Mouse (Mus musculus) stomach, embryonic 15.5 days (tissue): ENCODE results near the gene Oxa1l. TPM values are rescaled to one million over a fixed set of nuclear protein-coding genes. Genes with fewer than 3 reads are reported as not detected.

Experiments used
- ATAC-seq: fragments of 200-750 bp; cut with Nextera tagmentation; 2 replicates; pipeline ENCODE4 v1.8.0; 2017; ENCODE audit warnings: low read depth, moderate number of reproducible peaks, moderate TSS enrichment; ENCODE audit not compliant: insufficient read depth, low FRiP score
- H3K27ac ChIP-seq: fragments of 300-500 bp; sonication (generic); 2 replicates; pipeline ENCODE4 v1.5.1; 2015; ENCODE audit warnings: mild to moderate bottlenecking, inconsistent platforms
- H3K27me3 ChIP-seq: fragments of 300-500 bp; sonication (generic); replicated peaks from 2 replicates; pipeline ENCODE4 v1.6.1; 2015; ENCODE audit warnings: inconsistent platforms
- H3K36me3 ChIP-seq: fragments of 300-500 bp; sonication (generic); 2 replicates; pipeline ENCODE4 v1.6.1; 2015; ENCODE audit warnings: inconsistent platforms
- H3K4me1 ChIP-seq: fragments of 300-500 bp; sonication (generic); 2 replicates; pipeline ENCODE4 v1.6.1; 2015; ENCODE audit warnings: inconsistent platforms
- H3K4me2 ChIP-seq: fragments of 300-500 bp; sonication (generic); 2 replicates; pipeline ENCODE4 v1.6.1; 2015; ENCODE audit warnings: mild to moderate bottlenecking, inconsistent platforms
- H3K4me3 ChIP-seq: fragments of 300-500 bp; sonication (generic); replicated peaks from 2 replicates; pipeline ENCODE4 v1.5.1; 2015; ENCODE audit warnings: inconsistent platforms
- H3K9ac ChIP-seq: fragments of 300-500 bp; sonication (generic); 2 replicates; pipeline ENCODE4 v1.6.1; 2015; ENCODE audit warnings: inconsistent platforms
- H3K9me3 ChIP-seq: fragments of 300-500 bp; sonication (generic); 2 replicates; pipeline ENCODE4 v1.6.1; 2016; ENCODE audit warnings: inconsistent platforms
- WGBS: fragments of 180-500 bp; shearing (Covaris S2); methylation state at CpG from one replicate; pipeline ENCODE4 v1.1.7; 2015; 5-methylcytosine and 5-hydroxymethylcytosine counted together
- polyA plus RNA-seq: library from polyadenylated mRNA; unstranded; fragments of >200 nt; fragmentation: Nextera tagmentation; extraction: Ambion mirVana; gene quantifications from 2 replicates; pipeline ENCODE4 v1.2.1, GENCODE M21; 2015

The Oxa1l gene
- polyA plus RNA-seq, 1 experiment from 2014 or later = 44.6 TPM

- peaks cover 39% of the 10 kb centered on the region for H3K4me1 ChIP-seq
- peak overlapping the region; percentile 52 for H3K4me2 ChIP-seq
- H3K27ac ChIP-seq = peak overlapping the region; percentile 78
- 11% methylated on average over 18 of the region's 18 CpGs for WGBS
- no peaks in the 10 kb centered on the region for H3K27me3 ChIP-seq
- H3K9ac ChIP-seq = no peak overlapping the region
- H3K9me3 ChIP-seq = no peaks in the 10 kb centered on the region
- 0 out of 2 replicates have a peak, but pooled peaks have one; percentile 29 for ATAC-seq
- H3K36me3 ChIP-seq = no peaks in the 10 kb centered on the region
- H3K4me3 ChIP-seq = peak overlapping the region; percentile 20
Observed at GRCm38 (mm10) chr14:54413877-54414700, 53.5 kb downstream of the Oxa1l start.

- H3K4me2 ChIP-seq = no peak overlapping the region
- H3K9me3 ChIP-seq = no peaks in the 10 kb centered on the region
- no peak overlapping the region for H3K9ac ChIP-seq
- ATAC-seq = peak; percentile 36; the same call in 1 of the 2 replicates
- H3K27me3 ChIP-seq = no peaks in the 10 kb centered on the region
- no peaks in the 10 kb centered on the region for H3K36me3 ChIP-seq
- peaks cover 28% of the 10 kb centered on the region for H3K4me1 ChIP-seq
- H3K27ac ChIP-seq = no peak overlapping the region; the same call in 1 of the 2 replicates
- no peak overlapping the region for H3K4me3 ChIP-seq
- WGBS = 28% methylated on average over 13 of the region's 13 CpGs
Observed at GRCm38 (mm10) chr14:54415241-54416020, 54.8 kb downstream of the Oxa1l start.

DNA sequence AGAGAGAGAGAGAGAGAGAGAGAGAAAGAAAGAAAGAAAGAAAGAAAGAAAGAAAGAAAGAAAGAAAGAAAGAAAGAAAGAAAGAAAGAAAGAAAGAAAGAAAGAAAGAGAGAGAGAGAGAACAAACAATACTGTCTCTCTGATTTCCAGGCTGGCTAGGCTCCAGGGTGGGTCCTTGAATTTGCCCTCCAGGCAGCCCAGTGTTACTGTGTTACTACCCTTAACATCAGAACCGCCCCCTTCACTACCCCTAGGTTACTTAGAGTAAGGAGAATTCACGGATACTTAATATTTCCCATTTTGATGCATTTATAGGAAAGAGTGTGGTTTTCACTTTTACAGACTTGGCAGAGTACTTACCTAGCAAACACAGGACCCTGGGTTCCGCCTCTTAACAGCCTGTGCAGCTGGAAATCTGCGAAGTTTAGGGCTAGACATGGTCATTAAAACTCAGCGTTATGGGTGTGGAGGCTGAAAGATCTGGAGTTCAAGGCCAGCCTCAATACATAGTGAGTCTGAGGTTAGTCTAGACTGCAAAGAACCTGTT, 55.7 kb downstream of the Oxa1l start:
- WGBS = 61% methylated on average over 5 of the region's 5 CpGs
- no peak overlapping the region for H3K4me3 ChIP-seq
- no peaks in the 10 kb centered on the region for H3K36me3 ChIP-seq
- H3K4me2 ChIP-seq = no peak overlapping the region
- no peak for ATAC-seq
- no peak overlapping the region for H3K9ac ChIP-seq
- no peak overlapping the region for H3K27ac ChIP-seq
- no peaks in the 10 kb centered on the region for H3K27me3 ChIP-seq
- H3K4me1 ChIP-seq = peaks cover 26% of the 10 kb centered on the region
- no peaks in the 10 kb centered on the region for H3K9me3 ChIP-seq

DNA sequence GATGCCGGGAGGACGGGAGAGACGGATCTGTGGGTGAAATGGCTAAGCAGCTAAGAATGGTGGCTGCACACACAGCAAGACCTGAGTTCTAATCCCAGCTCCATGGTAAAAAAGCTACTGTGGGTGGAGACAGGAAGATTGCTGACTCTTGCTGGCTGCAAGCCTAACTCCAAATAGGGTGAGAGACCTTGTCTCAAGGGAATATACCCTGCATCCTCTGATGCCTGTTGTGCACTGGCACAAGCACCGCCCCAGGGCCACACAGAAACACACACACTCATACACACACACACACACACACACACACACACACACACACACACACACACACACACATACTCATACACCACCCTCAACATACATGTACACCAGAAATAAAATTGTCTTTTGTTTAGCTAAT, 56.2 kb downstream of the Oxa1l start:
- WGBS = 76% methylated on average over 4 of the region's 4 CpGs
- Histone ChIP-seq H3K4me2 (no peak overlapping the region; the same call in 1 of the 2 replicates), H3K27ac (no peak overlapping the region)

GRCm38 (mm10) chr14:54417623-54418081, 57.0 kb downstream of the Oxa1l start, which contains the start of gene Slc7a7:
TSS of gene Slc7a7 (minus strand) at chr14:54417780.
- Histone ChIP-seq H3K4me1 (peaks cover 26% of the 10 kb centered on the region), H3K4me2 (peak within 1 kb of the TSS; percentile 34), H3K36me3 (no peaks in the 10 kb centered on the region), H3K9me3 (no peaks in the 10 kb centered on the region), H3K27me3 (no peaks in the 10 kb centered on the region), H3K27ac (no peak within 1 kb of the TSS), H3K9ac (no peak within 1 kb of the TSS), H3K4me3 (no peak within 1 kb of the TSS; the same call in 1 of the 2 replicates)
- ATAC-seq = no peak
- WGBS = 16% methylated on average over 19 of the region's 19 CpGs

More for the DNA sequence above, 56.2 kb downstream of the Oxa1l start:
- Histone ChIP-seq H3K9me3 (no peaks in the 10 kb centered on the region), H3K4me1 (peaks cover 26% of the 10 kb centered on the region), H3K4me3 (no peak overlapping the region), H3K9ac (no peak overlapping the region), H3K36me3 (no peaks in the 10 kb centered on the region), H3K27me3 (no peaks in the 10 kb centered on the region)
- no peak for ATAC-seq

Other genes with a start within 250 kb of the Oxa1l start
- gene Dad1, start 106.7 kb upstream of the Oxa1l start, polyA plus RNA-seq = 436 and 440 TPM in 2 replicates
- gene Abhd4, start 106.6 kb upstream of the Oxa1l start, polyA plus RNA-seq = 43.1 and 44.1 TPM in 2 replicates
- gene Olfr49, start 75.9 kb upstream of the Oxa1l start, polyA plus RNA-seq = not detected in 2 replicates
- gene Slc7a7, start 56.9 kb downstream of the Oxa1l start, polyA plus RNA-seq = 17.0 and 19.9 TPM in 2 replicates
- 273 and 275 TPM in 2 replicates for gene Mrpl52, start 66.1 kb downstream of the Oxa1l start, polyA plus RNA-seq
- gene Mmp14, start 70.8 kb downstream of the Oxa1l start, polyA plus RNA-seq = 126 and 139 TPM in 2 replicates
- gene Lrp10, start 103.3 kb downstream of the Oxa1l start, polyA plus RNA-seq = 49.6 and 51.9 TPM in 2 replicates
- gene Rem2, start 115.3 kb downstream of the Oxa1l start, polyA plus RNA-seq = 1.6 and 2.3 TPM in 2 replicates
- 66.6 and 71.7 TPM in 2 replicates for gene Prmt5, start 156.7 kb downstream of the Oxa1l start, polyA plus RNA-seq
- gene Haus4, start 193.8 kb downstream of the Oxa1l start, polyA plus RNA-seq = 48.3 and 49.3 TPM in 2 replicates
- gene Ajuba, start 216.7 kb downstream of the Oxa1l start, polyA plus RNA-seq = 30.8 and 32.0 TPM in 2 replicates
- 6.7 and 8.3 TPM in 2 replicates for gene 4931414P19Rik, start 245.2 kb downstream of the Oxa1l start, polyA plus RNA-seq